Mouse (Mus musculus) bone marrow macrophage, adult 2 months (primary cell): ENCODE measurements at regions not wholly inside any gene's neighbourhood (a gene's known extent, or its start where the extent isn't known, plus 50 kb on each side); places are given as distances from the start of the nearest gene placed in this dataset.

ENCODE experiments used
- CTCF ChIP-seq: IDR thresholded peaks from 2 replicates; pipeline ENCODE4 v1.5.1; 2012; ENCODE audit warnings: low read depth, mild to moderate bottlenecking, low read length, moderate library complexity
- POLR2A ChIP-seq: IDR thresholded peaks from 2 replicates; pipeline ENCODE4 v1.6.1; 2012; ENCODE audit warnings: mild to moderate bottlenecking, low read depth, low read length, borderline replicate concordance

- TF ChIP-seq POLR2A, result no peak
- no peak for TF ChIP-seq CTCF
Measured at GRCm38 (mm10) chr1:156997476-156998305, 58.3 kb upstream of the Ralgps2 start.
